Mouse (Mus musculus): ENCODE measurements around the gene Csnk2a1.

DNA sequence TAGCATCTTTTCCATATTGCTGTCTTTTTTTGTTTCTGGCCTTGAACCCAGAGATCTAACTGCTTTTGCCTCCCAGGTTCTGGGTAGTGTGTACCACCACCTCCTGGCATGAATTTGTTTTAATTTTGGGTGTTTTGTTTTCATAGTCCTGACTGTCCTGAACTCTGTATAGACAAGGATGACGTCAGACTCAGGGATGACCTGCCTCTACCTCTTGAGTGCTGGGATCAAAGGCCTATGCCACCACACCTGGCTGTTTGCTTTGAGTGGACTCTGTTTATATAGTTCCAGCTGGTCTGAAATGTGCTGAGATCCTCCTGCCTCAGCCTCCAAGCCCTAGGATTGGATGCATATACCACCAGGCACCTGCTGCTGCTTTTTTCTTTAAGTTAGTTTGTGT lies 11.3 kb downstream of the Csnk2a1 start:
- TF ChIP-seq CTCF (IDR thresholded peaks at IDR 0.05; ENCODE audit: low read depth, low read length): no peak
- no peak for TF ChIP-seq POLR2A (IDR thresholded peaks at IDR 0.05; ENCODE audit: extremely low read depth, insufficient read depth, low read length)
